Mouse (Mus musculus) olfactory bulb, adult 2 months (tissue): Measurements from ENCODE around the gene Prickle1. TPM values are rescaled to one million over a fixed set of nuclear protein-coding genes. Genes with fewer than 3 reads are reported as not detected.

ENCODE experiments used
- H3K27ac ChIP-seq: fragments of 200-500 bp; 2 replicates; pipeline ENCODE4 v1.5.1; 2012; ENCODE audit warnings: low read depth, low read length; ENCODE audit not compliant: insufficient read depth
- H3K4me1 ChIP-seq: fragments of 200-500 bp; 2 replicates; pipeline ENCODE4 v1.6.1; 2012; ENCODE audit warnings: low read length; ENCODE audit not compliant: control insufficient read depth, insufficient read depth
- H3K4me3 ChIP-seq: fragments of 200-500 bp; 2 replicates; pipeline ENCODE4 v1.5.1; 2012; ENCODE audit warnings: mild to moderate bottlenecking, low read depth, low read length, moderate library complexity; ENCODE audit not compliant: insufficient read depth
- CTCF ChIP-seq: fragments of 200-500 bp; IDR thresholded peaks from 2 replicates; pipeline ENCODE4 v1.5.1; 2012; ENCODE audit warnings: low read depth, mild to moderate bottlenecking, low read length, moderate library complexity; ENCODE audit not compliant: insufficient read depth
- POLR2A ChIP-seq: fragments of 200-500 bp; IDR thresholded peaks from 2 replicates; pipeline ENCODE4 v1.6.1; 2012; ENCODE audit warnings: mild to moderate bottlenecking, low read depth, low read length, moderate library complexity; ENCODE audit not compliant: insufficient read depth
- WGBS: fragments of 180-500 bp; shearing (Covaris S2); methylation state at CpG from one replicate; pipeline ENCODE4 v1.1.7; 2018; 5-methylcytosine and 5-hydroxymethylcytosine counted together
- polyA plus RNA-seq: library from polyadenylated mRNA; stranded (reverse); fragments of >200 nt; gene quantifications from 2 replicates; pipeline ENCODE4 v1.2.4, GENCODE M21; 2012; ENCODE audit warnings: low replicate concordance; ENCODE audit not compliant: missing spikeins, insufficient read depth, insufficient read length

Prickle1 gene
- polyA plus RNA-seq, 1 experiment = not detected

DNA sequence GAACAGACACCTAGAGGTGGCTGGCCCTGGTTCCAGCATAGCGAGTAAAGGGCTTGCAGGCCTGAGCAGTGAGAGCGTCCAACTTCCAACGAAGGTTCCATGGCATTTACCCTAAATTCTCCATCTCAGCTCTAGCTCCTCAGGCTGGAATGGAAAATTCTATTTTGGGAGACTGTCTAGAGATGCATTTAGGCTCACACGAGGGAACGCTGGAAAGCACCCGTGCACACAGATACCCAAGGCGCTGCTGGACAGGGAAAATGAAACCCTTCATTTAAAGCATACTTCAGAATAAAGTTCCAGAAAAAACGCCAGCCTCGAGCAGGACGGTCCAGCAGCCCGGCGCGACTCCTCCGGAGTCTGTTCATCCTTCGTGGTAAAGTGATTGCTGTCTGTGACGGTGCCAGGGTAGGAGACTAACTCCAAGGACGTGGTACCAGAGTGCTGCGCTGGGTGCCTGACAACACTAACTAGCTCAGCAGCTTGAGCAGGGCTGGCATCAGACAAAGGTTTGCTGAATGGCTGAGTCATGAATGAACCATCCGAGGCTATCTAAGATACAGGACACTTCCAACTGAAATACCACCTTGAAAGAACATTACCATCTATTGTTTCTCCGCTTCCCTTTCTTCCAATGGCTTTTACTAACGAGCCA, 57.0 kb downstream of the Prickle1 start:
- 51% methylated on average over 21 of the region's 21 CpGs for WGBS
- peak overlapping the region; percentile 2; the same call in 1 of the 2 replicates for H3K27ac ChIP-seq
- TF ChIP-seq POLR2A (no peak), CTCF (no peak)
- H3K4me1 ChIP-seq = peaks cover 20% of the 10 kb centered on the region
- H3K4me3 ChIP-seq = no peak overlapping the region

DNA sequence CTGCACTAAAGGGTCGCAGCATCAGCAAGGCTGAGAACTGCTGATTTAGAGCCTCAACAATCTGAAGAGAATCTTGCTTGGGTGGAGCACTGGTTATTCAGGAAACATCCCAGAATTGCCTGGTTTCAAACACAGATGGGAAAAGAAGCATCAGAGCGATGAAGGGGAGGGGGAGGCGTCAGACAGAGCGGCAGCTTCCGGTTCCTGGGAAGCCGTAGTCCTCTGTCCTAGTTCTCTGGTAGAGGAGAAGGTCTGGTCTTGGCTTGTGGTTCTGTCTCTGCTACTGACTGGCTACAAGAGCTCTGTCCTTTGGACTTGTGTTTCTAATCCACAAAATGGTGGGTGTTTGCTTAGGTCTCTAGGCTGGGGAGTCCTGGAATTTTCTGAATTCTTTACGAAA, 57.9 kb downstream of the Prickle1 start:
- peaks cover 20% of the 10 kb centered on the region for H3K4me1 ChIP-seq
- no peak overlapping the region for H3K27ac ChIP-seq
- no peak for TF ChIP-seq POLR2A
- no peak for TF ChIP-seq CTCF
- no peak overlapping the region for H3K4me3 ChIP-seq
- 61% methylated on average over 7 of the region's 7 CpGs for WGBS

DNA sequence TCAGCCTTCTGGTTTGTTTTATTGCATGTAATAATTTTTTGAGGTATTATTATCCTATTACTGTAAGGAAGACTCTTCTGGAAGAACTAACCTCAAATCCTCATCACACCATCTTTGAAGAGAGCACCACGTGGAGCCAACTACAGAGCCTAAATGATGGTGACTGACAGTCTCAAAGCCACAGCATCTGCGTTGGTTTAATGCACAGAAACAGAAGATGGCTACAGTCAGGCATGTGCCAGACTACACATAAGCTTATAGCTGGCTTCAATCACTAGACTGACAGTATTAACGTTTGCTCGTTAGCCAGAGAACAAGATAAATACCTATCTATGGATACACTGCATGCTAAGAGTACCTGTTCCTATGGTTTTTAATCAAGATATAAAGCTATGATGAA, 59.5 kb downstream of the Prickle1 start:
- Histone ChIP-seq H3K4me1 (peaks cover 17% of the 10 kb centered on the region), H3K27ac (no peak overlapping the region), H3K4me3 (no peak overlapping the region)
- WGBS = 77% methylated on average over 4 of the region's 4 CpGs
- TF ChIP-seq CTCF (no peak), POLR2A (no peak)

DNA sequence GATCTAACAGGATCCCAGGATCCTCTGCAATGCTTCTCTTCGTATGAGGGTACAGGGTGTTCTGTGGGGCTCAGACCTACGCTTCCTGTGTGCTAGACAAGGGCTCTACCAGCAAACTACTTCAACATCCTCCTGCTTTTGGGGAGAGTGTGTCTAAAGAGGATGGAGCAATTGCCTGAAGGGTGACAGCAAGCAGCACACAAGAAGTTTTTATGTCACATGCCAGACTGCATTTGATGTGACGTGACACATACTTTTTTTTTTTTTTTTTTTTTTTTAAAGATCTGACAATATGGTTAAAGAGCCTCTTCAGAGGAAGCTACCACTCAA, 65.0 kb downstream of the Prickle1 start:
- H3K27ac ChIP-seq = no peak overlapping the region
- no peak overlapping the region for H3K4me3 ChIP-seq
- 0 out of 2 replicates have a peak, but pooled peaks cover 3% of the 10 kb centered on the region for H3K4me1 ChIP-seq
- WGBS = 75% methylated on average over 3 of the region's 3 CpGs
- TF ChIP-seq POLR2A (no peak), CTCF (no peak)

GRCm38 (mm10) chr15:93529831-93530702, 65.6 kb downstream of the Prickle1 start:
- 63% methylated on average over 12 of the region's 12 CpGs for WGBS
- no peak overlapping the region for H3K27ac ChIP-seq
- 0 out of 2 replicates have a peak, but pooled peaks cover 3% of the 10 kb centered on the region for H3K4me1 ChIP-seq
- TF ChIP-seq CTCF (no peak), POLR2A (no peak)
- H3K4me3 ChIP-seq = no peak overlapping the region

- no peak overlapping the region for H3K27ac ChIP-seq
- H3K4me3 ChIP-seq = no peak overlapping the region
- TF ChIP-seq POLR2A = no peak
- TF ChIP-seq CTCF = no peak
- peaks cover 12% of the 10 kb centered on the region for H3K4me1 ChIP-seq
- 84% methylated on average over 5 of the region's 5 CpGs for WGBS
Measured at GRCm38 (mm10) chr15:93525305-93525917, 70.3 kb downstream of the Prickle1 start.

DNA sequence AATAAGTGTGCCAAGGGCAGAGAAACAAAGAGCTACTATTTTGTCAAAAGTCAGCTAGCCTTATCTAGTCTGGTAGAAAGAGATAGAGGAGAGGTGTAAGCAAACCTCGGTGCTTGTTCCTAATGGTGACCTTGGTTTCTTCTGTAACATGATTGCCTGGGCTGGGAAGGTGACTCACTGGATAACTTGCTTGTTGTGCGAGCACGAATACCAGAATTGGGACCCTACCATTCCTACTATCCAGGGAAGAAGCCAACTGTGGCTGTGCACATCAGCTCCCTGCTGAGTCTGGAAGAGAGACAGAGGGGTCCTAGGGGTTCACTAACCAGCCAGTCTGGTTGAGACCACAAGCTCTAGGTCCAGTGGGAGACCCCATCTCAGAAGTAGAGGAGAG, 73.9 kb downstream of the Prickle1 start:
- WGBS = 45% methylated on average over 3 of the region's 3 CpGs
- Histone ChIP-seq H3K27ac (no peak overlapping the region), H3K4me1 (peaks cover 20% of the 10 kb centered on the region), H3K4me3 (no peak overlapping the region)
- no peak for TF ChIP-seq CTCF
- TF ChIP-seq POLR2A = no peak

GRCm38 (mm10) chr15:93521088-93521786, 74.5 kb downstream of the Prickle1 start:
- WGBS = 48% methylated on average over 11 of the region's 11 CpGs
- Histone ChIP-seq H3K4me1 (peaks cover 20% of the 10 kb centered on the region), H3K4me3 (no peak overlapping the region), H3K27ac (no peak overlapping the region)
- TF ChIP-seq CTCF (no peak), POLR2A (no peak)
